Mouse (Mus musculus) retina, embryonic 14.5 days (tissue): Measurements from ENCODE around the gene Olfr56.
"Not testable (repeated sequence)": the region's sequence is repeated elsewhere in the genome, so short reads cannot be mapped to it uniquely, and the experiment has no call there.

Experiments
- DNase-seq: peaks from one replicate; pipeline ENCODE4 v3.0.0-alpha.2; 2015; ENCODE audit warnings: low spot score

The Olfr56 gene

GRCm38 (mm10) chr11:49175345-49175744 is 196.7 kb downstream of the Olfr56 start:
- no peak for DNase-seq

GRCm38 (mm10) chr11:49176047-49176779 is 197.5 kb downstream of the Olfr56 start:
- not testable (repeated sequence) for DNase-seq

- no peak for DNase-seq
Measured at GRCm38 (mm10) chr11:49183172-49183571, 204.5 kb downstream of the Olfr56 start.
